Mouse (Mus musculus): Measurements from ENCODE around the gene Cd69. TPM values are rescaled to one million over a fixed set of nuclear protein-coding genes. Genes with fewer than 3 reads are reported as not detected.

The Cd69 gene
- polyA plus RNA-seq, 1 experiment: 0.78 TPM

DNA sequence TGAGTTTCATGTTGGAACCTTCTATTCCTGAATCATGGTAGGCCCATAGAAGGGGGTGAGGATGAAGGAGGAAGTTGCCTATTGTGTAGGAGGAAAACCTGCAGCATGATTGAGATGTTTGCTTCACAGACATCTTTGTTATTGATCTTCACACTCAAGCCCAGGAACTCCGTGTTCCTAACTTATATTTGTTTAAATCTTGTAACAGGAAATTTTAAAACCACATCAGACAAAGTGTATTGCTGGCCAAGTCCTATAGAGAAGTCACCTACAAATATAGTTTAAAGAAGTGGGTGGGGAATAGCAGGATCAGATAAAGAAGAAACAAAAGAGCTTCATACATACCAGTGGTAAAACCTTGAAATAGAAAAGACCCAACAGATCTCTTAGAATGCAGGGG is 28.9 kb upstream of the Cd69 start:
- Histone ChIP-seq H3K4me3 (ENCODE audit: insufficient read depth, low read depth, low read length) (no peak overlapping the region), H3K27me3 (replicated peaks; ENCODE audit: control insufficient read depth, insufficient read depth, low read length) (no peaks in the 10 kb centered on the region), H3K27ac (ENCODE audit: insufficient read depth, low read depth, low read length) (no peak overlapping the region), H3K36me3 (ENCODE audit: control insufficient read depth, insufficient read depth, low read length) (no peaks in the 10 kb centered on the region), H3K4me1 (ENCODE audit: control insufficient read depth, insufficient read depth, low read length) (no peaks in the 10 kb centered on the region)
- 57% methylated on average over 1 of the region's 1 CpGs for WGBS
- no peak for TF ChIP-seq CTCF (conservative IDR thresholded peaks at IDR 0.05; ENCODE audit: insufficient read depth, insufficient read length, low read depth, low read length)
- no peak for TF ChIP-seq POLR2A (IDR thresholded peaks at IDR 0.05; ENCODE audit: low read depth, low read length)
- DNase-seq: no peak

DNA sequence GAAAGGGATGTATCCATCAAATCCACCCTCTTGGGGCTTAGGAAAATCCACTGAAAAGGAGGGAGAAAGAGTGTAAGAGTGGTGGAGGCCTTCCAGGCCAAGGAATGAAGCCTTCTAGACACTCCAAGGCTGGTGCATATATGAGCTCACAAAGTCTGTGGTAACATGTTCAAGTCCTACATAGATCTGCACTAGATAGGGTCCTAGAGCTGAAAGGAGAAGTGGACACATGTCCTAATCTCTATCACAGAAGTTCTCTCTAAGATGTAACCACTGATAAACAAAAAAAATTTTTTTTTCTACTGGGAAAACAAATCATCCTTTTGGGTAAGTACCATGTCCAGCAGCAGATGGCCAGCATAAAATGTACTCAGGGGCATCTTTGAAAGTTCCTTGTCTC is 13.5 kb upstream of the Cd69 start:
- H3K36me3 ChIP-seq (ENCODE audit: control insufficient read depth, insufficient read depth, low read length): no peaks in the 10 kb centered on the region
- H3K27ac ChIP-seq (ENCODE audit: insufficient read depth, low read depth, low read length): no peak overlapping the region
- no peaks in the 10 kb centered on the region for H3K4me1 ChIP-seq (ENCODE audit: control insufficient read depth, insufficient read depth, low read length)
- no peaks in the 10 kb centered on the region for H3K27me3 ChIP-seq (replicated peaks; ENCODE audit: control insufficient read depth, insufficient read depth, low read length)
- DNase-seq: no peak
- TF ChIP-seq POLR2A (IDR thresholded peaks at IDR 0.05; ENCODE audit: low read depth, low read length): no peak
- TF ChIP-seq CTCF (conservative IDR thresholded peaks at IDR 0.05; ENCODE audit: insufficient read depth, insufficient read length, low read depth, low read length): no peak
- no peak overlapping the region for H3K4me3 ChIP-seq (ENCODE audit: insufficient read depth, low read depth, low read length)

DNA sequence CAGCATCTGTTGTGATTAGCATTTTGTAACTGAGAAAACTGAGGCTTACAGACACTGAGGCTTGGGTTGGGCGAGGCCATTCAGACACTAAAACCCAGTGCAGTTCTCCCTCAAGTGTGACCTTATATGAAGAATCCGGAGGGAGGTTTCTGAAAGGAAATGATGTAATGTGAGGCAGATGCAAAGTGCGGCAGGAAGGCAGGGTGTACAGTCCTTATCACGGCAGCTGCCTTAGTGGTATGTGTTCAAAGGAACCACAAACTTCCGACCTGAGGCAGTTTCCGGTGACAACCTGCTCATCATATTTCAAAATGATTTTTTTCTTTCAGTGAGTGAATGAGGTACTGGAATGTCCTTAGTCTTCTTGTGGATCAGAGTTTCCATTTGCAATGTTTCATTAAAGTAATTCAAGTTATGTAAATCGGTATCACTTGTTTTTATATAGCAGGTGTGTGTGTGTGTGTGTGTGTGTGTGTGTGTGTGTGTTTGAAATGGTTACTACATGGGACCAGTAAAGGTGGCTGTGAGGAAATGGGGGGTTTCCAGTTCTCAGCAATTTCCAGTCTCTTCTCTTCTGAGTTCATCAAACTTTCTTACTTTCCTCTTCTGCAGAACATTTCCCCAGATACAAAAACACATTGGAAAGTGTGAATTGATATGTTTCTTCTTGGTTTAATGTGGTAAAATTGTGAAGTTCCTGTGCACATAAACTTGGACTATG is 9.3 kb upstream of the Cd69 start:
- peak; percentile 6 for DNase-seq
- 46% methylated on average over 7 of the region's 7 CpGs for WGBS
- Histone ChIP-seq H3K4me3 (ENCODE audit: insufficient read depth, low read depth, low read length) (no peak overlapping the region), H3K4me1 (ENCODE audit: control insufficient read depth, insufficient read depth, low read length) (no peaks in the 10 kb centered on the region), H3K27me3 (replicated peaks; ENCODE audit: control insufficient read depth, insufficient read depth, low read length) (no peaks in the 10 kb centered on the region), H3K27ac (ENCODE audit: insufficient read depth, low read depth, low read length) (no peak overlapping the region), H3K36me3 (ENCODE audit: control insufficient read depth, insufficient read depth, low read length) (no peaks in the 10 kb centered on the region)
- TF ChIP-seq POLR2A (IDR thresholded peaks at IDR 0.05; ENCODE audit: low read depth, low read length) (no peak), CTCF (conservative IDR thresholded peaks at IDR 0.05; ENCODE audit: insufficient read depth, insufficient read length, low read depth, low read length) (no peak)

DNA sequence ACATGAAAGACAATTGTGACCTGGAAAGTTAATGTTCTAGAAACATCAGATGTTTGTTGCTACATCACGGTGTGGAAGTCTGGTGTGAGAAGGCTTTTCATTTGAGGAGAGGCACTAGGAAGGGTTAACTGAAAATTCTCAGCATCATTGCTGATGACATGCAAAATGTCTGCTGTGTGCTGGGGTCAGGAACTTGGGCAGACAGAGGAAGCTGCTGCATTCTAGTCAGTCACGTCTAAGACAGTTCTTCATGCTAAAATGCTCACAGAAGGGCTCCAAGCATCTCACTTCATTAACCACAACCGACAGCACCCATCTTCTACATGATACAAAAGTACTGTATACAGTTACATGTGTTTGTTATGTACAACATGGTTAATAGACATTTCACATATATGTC is 8.0 kb upstream of the Cd69 start:
- DNase-seq: no peak
- Histone ChIP-seq H3K27ac (ENCODE audit: insufficient read depth, low read depth, low read length) (no peak overlapping the region), H3K4me3 (ENCODE audit: insufficient read depth, low read depth, low read length) (no peak overlapping the region), H3K4me1 (ENCODE audit: control insufficient read depth, insufficient read depth, low read length) (no peaks in the 10 kb centered on the region), H3K27me3 (replicated peaks; ENCODE audit: control insufficient read depth, insufficient read depth, low read length) (no peaks in the 10 kb centered on the region), H3K36me3 (ENCODE audit: control insufficient read depth, insufficient read depth, low read length) (no peaks in the 10 kb centered on the region)
- WGBS: 46% methylated on average over 3 of the region's 3 CpGs
- no peak for TF ChIP-seq CTCF (conservative IDR thresholded peaks at IDR 0.05; ENCODE audit: insufficient read depth, insufficient read length, low read depth, low read length)
- TF ChIP-seq POLR2A (IDR thresholded peaks at IDR 0.05; ENCODE audit: low read depth, low read length): no peak

DNA sequence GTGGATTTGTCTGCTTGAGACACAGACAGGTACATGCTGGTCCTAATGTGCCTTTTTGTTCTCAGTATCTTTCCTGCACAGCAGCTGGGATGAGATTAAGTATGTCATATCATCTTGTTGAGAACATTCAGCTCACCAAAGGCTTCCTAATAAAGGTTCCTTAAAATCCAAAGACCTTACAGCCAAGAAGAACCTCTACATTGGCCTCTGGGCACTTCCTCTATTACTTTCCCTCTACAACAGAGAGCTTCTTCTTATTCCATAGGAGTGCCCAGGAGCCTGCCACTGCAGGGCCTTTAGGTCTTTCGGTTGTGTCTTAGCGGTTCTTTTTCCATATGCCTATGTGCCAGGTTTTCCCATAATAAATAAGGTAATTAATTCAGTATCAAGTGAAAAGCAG is 1.2 kb upstream of the Cd69 start:
- Histone ChIP-seq H3K4me1 (ENCODE audit: control insufficient read depth, insufficient read depth, low read length) (no peaks in the 10 kb centered on the region), H3K4me3 (ENCODE audit: insufficient read depth, low read depth, low read length) (no peak overlapping the region), H3K27me3 (replicated peaks; ENCODE audit: control insufficient read depth, insufficient read depth, low read length) (no peaks in the 10 kb centered on the region), H3K27ac (ENCODE audit: insufficient read depth, low read depth, low read length) (no peak overlapping the region), H3K36me3 (ENCODE audit: control insufficient read depth, insufficient read depth, low read length) (no peaks in the 10 kb centered on the region)
- TF ChIP-seq CTCF (conservative IDR thresholded peaks at IDR 0.05; ENCODE audit: insufficient read depth, insufficient read length, low read depth, low read length): no peak
- TF ChIP-seq POLR2A (IDR thresholded peaks at IDR 0.05; ENCODE audit: low read depth, low read length): no peak
- no peak for DNase-seq
- WGBS: 96% methylated on average over 2 of the region's 2 CpGs

DNA sequence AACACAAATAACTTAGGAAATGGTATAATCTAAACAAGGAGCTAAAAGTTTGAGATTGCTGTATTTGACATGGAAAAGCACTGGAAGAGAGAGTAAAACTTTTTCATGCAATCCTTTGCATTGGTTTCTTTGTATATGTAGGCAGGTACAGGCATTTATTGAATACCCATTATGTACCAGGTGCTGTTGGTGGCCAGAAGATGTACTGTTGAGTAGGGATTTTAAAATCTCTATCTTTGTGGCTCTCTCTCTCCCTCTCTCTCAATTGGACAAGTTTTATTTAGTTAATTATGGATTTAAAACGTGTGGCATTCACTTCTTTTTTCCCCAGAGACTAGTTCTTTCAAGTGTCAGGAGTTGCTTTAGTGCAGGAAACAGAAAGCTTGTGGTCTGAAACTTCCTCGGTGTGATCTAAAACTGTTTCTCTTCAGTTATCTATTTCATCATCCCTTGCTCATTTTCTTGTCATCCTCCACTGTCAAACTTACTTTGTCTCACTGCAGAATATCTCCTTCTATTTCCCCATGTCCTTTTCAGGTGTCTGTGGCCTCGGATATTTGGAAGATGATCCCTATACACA is 478 bp upstream of the Cd69 start:
- 49% methylated on average over 3 of the region's 3 CpGs for WGBS
- H3K4me1 ChIP-seq (ENCODE audit: control insufficient read depth, insufficient read depth, low read length): no peaks in the 10 kb centered on the region
- DNase-seq: no peak
- no peaks in the 10 kb centered on the region for H3K36me3 ChIP-seq (ENCODE audit: control insufficient read depth, insufficient read depth, low read length)
- no peaks in the 10 kb centered on the region for H3K27me3 ChIP-seq (replicated peaks; ENCODE audit: control insufficient read depth, insufficient read depth, low read length)
- no peak for TF ChIP-seq POLR2A (IDR thresholded peaks at IDR 0.05; ENCODE audit: low read depth, low read length)
- no peak for TF ChIP-seq CTCF (conservative IDR thresholded peaks at IDR 0.05; ENCODE audit: insufficient read depth, insufficient read length, low read depth, low read length)
- H3K4me3 ChIP-seq (ENCODE audit: insufficient read depth, low read depth, low read length): no peak overlapping the region
- no peak overlapping the region for H3K27ac ChIP-seq (ENCODE audit: insufficient read depth, low read depth, low read length)

DNA sequence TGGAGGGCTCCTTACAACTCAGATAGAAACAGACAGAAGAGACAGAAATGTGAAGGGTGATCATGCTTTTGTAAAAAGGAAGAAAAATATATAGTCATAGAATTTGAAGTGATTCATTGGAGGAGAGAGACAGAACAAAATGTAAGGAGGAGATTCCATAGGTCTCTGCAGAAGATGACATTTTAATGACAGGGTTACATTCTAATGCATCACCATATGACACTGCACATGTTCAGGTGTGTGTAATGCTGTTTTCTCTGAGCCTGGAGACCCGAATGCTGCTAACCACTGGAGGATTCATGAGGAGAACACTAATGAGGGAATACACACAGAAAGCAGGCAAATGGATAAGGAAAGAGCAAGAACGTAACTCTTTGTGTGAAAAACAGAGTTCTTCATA is 760 bp downstream of the Cd69 start:
- no peak overlapping the region for H3K4me3 ChIP-seq (ENCODE audit: insufficient read depth, low read depth, low read length)
- H3K36me3 ChIP-seq (ENCODE audit: control insufficient read depth, insufficient read depth, low read length): no peaks in the 10 kb centered on the region
- DNase-seq: no peak
- no peaks in the 10 kb centered on the region for H3K4me1 ChIP-seq (ENCODE audit: control insufficient read depth, insufficient read depth, low read length)
- TF ChIP-seq CTCF (conservative IDR thresholded peaks at IDR 0.05; ENCODE audit: insufficient read depth, insufficient read length, low read depth, low read length): no peak
- TF ChIP-seq POLR2A (IDR thresholded peaks at IDR 0.05; ENCODE audit: low read depth, low read length): no peak
- no peak overlapping the region for H3K27ac ChIP-seq (ENCODE audit: insufficient read depth, low read depth, low read length)
- WGBS: 75% methylated on average over 2 of the region's 2 CpGs
- H3K27me3 ChIP-seq (replicated peaks; ENCODE audit: control insufficient read depth, insufficient read depth, low read length): no peaks in the 10 kb centered on the region
